Mouse (Mus musculus) mature B cell (primary cell): ENCODE results near the gene Foxb1.

Experiments
- in situ Hi-C: fragments of 300-500 bp; cut with MboI; formaldehyde crosslinking; loops from 2 replicates; pipeline ENCODE4 v1.14.3; 2019

Gene Foxb1

DNA sequence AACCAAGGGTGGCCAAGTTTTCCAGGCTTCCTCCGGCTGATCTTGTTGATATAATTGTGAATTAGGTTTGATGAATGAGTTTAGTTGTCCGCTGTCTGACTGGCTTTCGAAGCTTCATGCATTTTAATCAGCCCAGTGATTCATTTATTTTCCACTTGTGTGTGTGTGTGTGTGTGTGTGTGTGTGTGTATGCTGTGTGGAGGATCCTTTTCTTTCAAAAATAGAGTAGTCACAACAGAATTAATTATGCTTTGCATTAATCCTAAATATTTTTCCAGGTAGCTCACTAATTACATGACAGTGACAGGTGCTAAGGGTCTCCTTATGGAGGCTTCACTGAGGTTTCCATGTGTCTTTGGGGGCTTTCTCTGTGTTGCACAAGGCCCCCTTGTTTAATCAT is 4.3 kb downstream of the Foxb1 start:
- in situ Hi-C loops = no loop called here

DNA sequence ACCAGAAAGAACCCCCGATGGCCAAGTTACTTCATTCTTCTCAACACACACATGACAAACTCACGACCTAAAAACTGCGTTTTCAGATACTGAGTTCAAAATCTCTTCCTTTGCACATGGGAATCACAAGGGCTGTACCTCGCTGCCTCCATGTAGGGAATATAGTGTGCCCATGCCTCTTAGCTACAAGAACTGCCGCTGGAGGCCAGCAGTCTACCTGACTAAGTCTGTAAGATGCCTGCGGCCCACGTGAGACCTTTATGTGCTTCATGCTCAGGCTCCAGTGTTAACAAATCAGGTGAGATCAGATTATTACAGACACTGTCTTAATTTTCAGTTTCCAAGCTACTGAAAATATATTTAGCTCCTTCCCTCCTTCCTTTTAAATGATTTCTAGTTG is 4.7 kb downstream of the Foxb1 start:
- in situ Hi-C loops = no loop called here

DNA sequence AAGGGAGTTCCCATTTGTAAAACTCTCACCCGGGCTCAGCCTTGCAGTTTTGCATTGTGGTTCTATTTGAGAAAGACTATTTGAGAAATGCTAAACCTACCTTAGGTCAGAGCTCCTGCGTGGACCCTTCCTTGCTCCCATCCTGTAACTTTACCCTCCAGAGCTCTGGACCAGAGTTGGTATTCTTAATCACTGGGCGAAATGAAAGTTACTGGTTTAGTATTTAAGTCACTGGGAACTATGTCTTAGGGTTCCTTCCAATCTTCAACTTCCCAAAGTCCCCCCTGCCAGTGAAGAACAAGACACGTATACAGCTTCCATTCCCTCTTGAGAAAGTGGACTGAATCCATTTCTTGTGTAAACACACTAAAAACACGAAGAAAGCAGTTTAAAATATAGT is 5.6 kb downstream of the Foxb1 start:
- in situ Hi-C loops = no loop called here

DNA sequence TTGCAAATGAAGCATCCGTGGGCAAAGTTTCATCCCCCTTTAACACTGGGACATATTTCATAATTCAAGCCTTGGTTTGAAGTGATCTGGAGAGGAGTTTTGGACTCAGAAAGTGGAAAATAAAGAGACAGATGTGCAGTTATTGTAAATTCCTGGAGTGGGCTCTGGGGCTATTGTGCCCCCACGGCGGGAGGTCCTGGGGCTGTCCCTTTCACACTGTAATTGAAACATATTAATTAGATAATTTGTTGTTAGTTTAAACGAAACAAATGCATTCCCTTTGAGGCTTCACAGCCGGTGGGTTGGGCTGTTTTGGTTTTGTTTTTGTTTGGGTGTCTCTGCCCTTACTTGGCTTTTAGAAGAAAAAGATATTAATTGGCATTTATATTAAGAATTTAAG is 6.0 kb downstream of the Foxb1 start:
- in situ Hi-C loops = no loop called here

DNA sequence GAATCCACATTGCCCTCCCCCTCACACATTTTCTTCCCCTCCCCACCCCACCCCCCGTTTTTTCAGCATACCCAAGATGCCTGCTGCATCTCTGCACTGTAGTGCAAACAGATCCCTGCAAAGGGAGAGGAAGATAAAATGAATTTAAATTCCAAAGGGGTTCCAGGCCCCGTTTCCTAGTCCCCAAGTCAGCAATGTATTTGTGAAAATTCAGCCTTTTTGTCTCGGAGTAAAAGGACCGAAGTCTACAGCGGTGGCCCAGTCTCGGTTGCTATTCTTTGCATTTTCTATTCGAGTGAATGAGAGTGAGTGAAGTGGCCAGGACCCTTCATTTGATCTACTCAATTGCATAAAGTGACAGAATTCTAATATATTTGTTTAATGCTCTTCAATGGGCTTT is 6.4 kb downstream of the Foxb1 start:
- in situ Hi-C loops = no loop called here

DNA sequence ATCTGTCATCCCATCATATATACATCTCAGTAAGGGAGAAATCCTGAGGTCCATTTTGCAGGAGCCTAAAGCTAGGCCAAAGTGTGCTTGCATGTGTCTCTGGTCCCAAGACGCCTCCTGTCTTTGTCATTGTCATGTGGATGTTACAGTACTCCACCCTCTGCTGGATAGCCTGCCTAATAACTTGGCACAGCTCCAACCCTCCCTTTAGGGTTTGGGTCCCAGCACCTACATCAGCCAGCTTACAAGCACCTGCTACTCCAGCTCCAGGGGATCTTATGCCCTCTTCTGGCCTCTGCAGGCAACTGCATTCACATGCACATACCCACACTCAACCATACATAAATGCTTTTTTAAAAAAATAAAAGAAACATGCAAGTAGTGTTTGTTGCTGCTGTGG is 12.8 kb downstream of the Foxb1 start:
- in situ Hi-C loops = no loop called here

DNA sequence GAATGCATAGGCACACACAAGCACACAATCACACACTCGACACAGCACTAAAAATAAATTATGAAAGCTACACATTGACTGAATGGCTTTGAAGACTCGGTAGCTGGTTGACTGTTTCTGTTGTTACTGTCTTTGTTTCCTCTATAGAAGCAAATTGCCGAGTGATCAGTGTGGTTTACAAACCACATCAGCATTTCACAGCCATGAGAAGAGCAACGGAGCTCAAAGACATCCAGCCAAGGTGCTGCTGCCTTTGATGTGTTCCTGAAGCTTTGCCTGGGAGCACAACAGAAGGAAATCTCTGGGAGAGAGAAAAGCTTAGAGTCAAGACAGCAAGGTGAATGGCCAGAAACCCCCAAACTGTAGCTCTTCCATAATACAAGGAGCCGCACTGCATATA is 32.0 kb downstream of the Foxb1 start:
- in situ Hi-C loops = no loop called here

DNA sequence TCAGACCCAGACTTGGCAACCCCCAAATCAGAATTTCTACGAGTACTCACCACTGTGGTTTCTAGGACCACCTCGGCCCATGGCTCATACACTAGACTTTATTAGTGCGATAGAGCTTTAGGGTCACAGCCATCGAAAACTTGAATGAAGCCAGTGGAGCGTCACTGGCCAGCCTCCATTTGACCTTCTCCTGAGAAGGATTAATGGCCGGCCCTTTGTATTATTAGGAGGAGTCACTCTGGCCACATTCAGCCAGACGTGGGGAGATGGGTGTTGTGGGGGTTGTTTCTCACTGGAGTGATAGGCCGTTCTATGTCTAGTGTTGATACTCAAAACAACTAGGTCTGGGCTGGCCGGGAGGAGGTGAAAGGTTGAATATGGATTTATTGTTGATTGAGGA is 42.3 kb downstream of the Foxb1 start:
- in situ Hi-C loops = no loop called here

DNA sequence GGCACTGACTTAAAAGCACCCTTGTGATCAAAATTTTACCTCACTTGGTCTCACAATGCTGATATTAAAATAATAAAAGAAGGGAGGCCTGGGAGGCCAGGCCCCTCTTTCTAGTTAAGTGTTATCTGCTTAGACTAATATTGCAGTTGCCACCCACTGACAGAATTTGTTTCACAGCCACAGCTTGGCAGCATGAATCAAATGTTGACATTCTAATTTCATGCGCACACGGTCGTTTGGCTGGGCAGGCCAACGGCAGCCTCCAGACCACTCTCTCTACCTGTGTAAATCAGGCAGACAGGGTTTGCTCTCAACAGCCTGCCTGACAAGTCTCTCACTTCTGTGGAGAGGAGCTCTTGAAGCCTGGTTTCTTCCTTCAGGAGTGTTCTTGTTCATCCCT is 44.4 kb downstream of the Foxb1 start:
- in situ Hi-C loops = no loop called here

DNA sequence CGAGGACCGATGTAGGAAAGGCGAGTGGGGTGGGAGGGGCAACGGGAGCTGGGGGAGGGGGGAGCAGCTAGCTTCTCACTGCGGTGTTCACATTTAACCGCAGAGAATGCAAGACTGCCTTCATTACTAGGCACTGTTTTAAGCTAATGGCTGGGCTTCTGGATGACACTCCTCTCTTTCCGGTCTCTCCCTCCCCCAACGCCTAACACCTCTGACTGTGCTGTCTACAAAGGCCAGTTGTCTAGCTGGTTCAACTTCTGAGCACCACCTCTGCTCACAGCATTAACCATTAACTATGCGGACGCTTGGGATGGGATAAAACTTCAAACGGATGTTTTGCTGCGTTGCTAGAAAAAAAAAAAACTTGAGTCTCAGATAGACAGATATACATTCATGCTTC is 45.3 kb downstream of the Foxb1 start:
- in situ Hi-C loops = no loop called here

DNA sequence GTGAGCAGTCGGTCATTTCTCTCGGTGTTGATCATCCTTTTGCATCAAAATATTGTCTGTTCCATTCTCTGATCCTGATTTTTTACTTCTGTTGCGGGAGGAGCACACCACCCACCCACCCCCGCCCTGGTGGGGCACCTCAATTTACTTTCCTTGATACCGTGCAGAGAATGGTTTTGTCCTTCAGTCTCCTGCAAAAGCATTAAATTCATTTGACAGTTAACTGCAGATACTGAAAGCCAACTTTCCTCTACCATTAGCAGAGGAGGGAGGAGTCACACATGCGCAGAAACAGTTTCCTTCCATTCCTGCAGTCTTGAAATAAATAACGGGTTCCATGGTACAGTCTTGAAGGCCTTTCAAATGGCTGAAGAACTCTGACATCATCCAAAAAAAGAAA is 46.4 kb downstream of the Foxb1 start:
- in situ Hi-C loops = no loop called here

DNA sequence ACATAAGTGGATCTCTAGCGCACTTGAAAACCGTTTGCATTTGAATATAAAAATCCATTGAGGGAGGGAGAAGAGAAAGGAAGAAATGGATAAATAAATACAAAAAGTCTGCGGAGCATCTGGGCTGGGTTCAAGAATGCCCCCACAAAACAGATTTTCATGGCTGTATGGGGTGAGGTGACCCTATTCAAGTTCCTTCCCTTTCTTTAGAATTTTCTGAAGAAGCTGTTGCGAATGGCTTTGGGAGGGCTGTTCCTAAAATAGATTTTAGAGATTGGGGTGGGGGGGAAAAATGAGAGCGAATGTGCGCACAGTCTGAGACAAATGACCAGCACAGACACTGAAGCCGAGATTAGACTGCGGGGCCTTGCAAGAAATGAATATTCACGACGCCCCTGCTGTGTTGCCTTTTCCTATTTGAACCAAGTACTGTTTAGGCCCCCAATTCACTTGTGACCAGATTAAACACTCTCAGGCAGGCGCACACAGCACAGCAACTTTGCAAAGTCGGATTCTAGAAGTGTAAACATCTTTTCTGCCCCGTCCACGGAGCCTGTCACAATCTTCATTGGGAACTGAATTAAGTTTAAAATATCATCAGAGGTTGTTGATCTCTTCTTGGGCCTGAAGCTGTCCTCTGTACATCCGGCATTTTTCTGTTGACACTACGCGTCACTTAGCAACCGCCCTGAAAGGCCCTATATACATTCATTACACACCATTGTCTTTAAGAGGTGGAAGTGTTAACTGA is 47.0 kb downstream of the Foxb1 start:
- in situ Hi-C loops = no loop called here

DNA sequence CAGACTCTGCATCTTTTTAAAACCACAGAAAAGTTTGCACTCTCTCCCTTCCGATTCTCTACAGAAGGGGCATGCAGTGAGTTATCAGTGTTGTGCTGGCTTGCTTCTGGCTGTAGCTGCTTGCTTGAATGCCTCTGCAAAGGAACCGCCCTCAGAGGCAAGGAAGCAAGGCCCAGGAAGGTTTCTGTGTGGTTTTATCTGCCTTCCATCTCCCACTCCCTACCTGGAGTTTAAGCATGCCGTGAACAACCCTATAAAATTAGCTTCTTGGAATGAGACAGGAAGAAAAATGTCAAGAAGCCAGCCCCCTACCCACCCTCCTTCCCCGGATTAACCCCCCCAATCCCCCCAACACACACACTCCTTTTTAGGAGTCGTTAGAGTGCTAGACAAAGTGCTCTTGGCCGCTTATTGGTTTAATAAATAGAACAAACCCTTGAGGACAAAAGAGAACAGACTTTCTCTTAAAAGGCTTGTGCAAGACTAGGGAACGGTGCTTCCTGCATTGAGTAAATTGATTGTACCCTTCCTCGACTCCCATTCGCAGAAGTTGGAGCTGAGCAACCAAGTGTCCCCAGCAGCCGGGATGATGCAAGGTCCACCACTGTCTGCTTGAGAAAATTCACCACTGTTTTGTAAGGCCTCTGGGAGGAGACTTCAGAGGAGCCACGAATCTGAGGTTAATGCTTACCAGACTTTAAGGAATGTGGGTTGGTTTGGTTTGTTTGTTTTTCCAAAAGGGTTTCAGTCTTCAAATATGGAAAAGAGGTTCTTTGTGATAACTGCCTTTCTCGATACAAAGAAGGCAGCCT is 47.8 kb downstream of the Foxb1 start:
- in situ Hi-C loops = no loop called here
